ENCODE assay signal across 8 mouse cellular contexts in the genomic region with DNA sequence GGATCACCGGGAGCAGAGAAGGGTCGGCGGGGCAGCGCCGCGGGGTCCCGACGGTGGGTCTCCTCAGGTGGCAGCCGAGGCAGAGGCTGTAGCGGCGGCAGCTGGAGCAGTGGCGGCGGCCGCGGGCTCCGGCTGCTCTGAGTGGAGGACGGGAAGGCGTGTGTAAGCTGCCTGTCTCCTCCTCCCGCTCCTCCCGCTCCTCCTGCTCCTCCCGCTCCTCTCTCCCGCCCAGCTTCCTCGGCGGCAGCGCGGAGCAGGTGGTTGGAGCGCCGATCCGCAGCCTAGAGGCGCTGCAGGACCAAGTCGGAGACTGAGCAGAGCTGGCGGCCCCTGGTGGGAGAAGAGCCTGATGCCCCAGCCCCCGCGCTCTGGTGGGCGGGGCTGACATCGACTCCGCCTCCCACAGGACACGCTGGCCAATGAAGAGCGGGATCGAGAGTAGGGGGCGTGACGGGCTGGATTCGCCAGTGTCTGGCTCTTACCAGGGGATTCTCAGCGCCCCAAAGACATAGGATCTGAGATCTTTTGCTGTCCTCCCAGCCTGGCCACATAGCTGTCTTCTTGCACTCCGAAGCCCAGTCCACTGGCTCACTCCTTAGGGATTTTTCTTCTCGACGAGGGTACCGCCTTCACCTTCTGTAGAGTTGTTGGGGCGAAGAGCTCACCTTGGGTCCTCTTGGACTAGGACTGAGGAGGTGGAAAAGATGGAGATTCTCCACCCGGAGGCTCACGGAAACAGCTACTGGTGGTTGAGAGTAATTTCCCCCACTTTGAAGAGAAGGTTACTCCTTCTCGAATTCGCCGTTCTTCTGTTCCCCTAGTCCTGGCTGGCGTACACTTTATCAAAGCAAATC. TPM values are rescaled to one million over a fixed set of nuclear protein-coding genes. Genes with fewer than 3 reads are reported as not detected.
DNase-seq lines count a peak whose midpoint lies in the region; ATAC-seq and TF ChIP-seq lines count a peak whose summit lies in the region.

No protein-coding gene starts in this region.

- DNase-seq in adrenal gland, postnatal 14 days: peak; percentile 96
- DNase-seq in embryonic facial prominence, embryonic 11.5 days (ENCODE audit: low spot score): peak; percentile 97
- DNase-seq in gonadal fat pad, adult 2 months (ENCODE audit: low read depth): peak; percentile 78
- DNase-seq in left cerebral cortex, postnatal 36 days (ENCODE audit: low spot score in 2 of 2): peak; percentile 97
- peak; percentile 97 for DNase-seq in midbrain, embryonic 10.5 days (ENCODE audit: low spot score)
- DNase-seq in right cerebral cortex, postnatal 36 days (ENCODE audit: low spot score in 2 of 2): peak; percentile 96 to 97
- peak; percentile 97 for DNase-seq in urinary bladder, postnatal 4 days (ENCODE audit: low spot score in 2 of 2)

- no peak overlapping the region for H3K27ac ChIP-seq in embryonic facial prominence, embryonic 11.5 days (replicated peaks; ENCODE audit: low read depth, low read length)
- H3K27ac ChIP-seq in intestine, postnatal 0 days (ENCODE audit: low read depth, low read length): peak overlapping the region; percentile 73
- H3K27ac ChIP-seq in midbrain, embryonic 10.5 days (replicated peaks): peak overlapping the region; percentile 64

- intact Hi-C loops in left cerebral cortex, postnatal 36 days (cut with DNase I): loop anchor here (5.0 to 10.0 kb wide), 2 partner anchors 814 to 1022 kb away; no protein-coding TSS in a partner anchor

- peaks cover 3% of the 10 kb centered on the region; the same call in 1 of the 2 replicates for H3K27me3 ChIP-seq in embryonic facial prominence, embryonic 11.5 days (ENCODE audit: control insufficient read depth, insufficient read depth, low read length)
- no peaks in the 10 kb centered on the region for H3K27me3 ChIP-seq in intestine, postnatal 0 days (replicated peaks; ENCODE audit: control insufficient read depth, insufficient read depth, low read length)
- H3K27me3 ChIP-seq in midbrain, embryonic 10.5 days (ENCODE audit: low read depth, poor library complexity, severe bottlenecking): peaks cover 35% of the 10 kb centered on the region

- no peaks in the 10 kb centered on the region for H3K36me3 ChIP-seq in embryonic facial prominence, embryonic 11.5 days (replicated peaks; ENCODE audit: control insufficient read depth, insufficient read depth, low read depth, low read length)
- no peaks in the 10 kb centered on the region for H3K36me3 ChIP-seq in intestine, postnatal 0 days (ENCODE audit: control insufficient read depth, insufficient read depth)
- no peaks in the 10 kb centered on the region for H3K36me3 ChIP-seq in midbrain, embryonic 10.5 days

- no peaks in the 10 kb centered on the region for H3K9me3 ChIP-seq in embryonic facial prominence, embryonic 11.5 days (replicated peaks; ENCODE audit: control insufficient read depth, low read length)
- no peaks in the 10 kb centered on the region for H3K9me3 ChIP-seq in intestine, postnatal 0 days (ENCODE audit: control insufficient read depth)
- no peaks in the 10 kb centered on the region for H3K9me3 ChIP-seq in midbrain, embryonic 10.5 days (replicated peaks)

- H3K4me1 ChIP-seq in embryonic facial prominence, embryonic 11.5 days (ENCODE audit: control insufficient read depth, insufficient read depth, low read length): no peaks in the 10 kb centered on the region; the same call in 1 of the 2 replicates
- no peaks in the 10 kb centered on the region for H3K4me1 ChIP-seq in intestine, postnatal 0 days (replicated peaks; ENCODE audit: control insufficient read depth, insufficient read depth, low read length)
- H3K4me1 ChIP-seq in midbrain, embryonic 10.5 days: peaks cover 44% of the 10 kb centered on the region

- peak; percentile 100 for TF ChIP-seq CTCF in intestine, postnatal 0 days (IDR thresholded peaks at IDR 0.05; ENCODE audit: low read depth)

- peak overlapping the region; percentile 67 for H3K4me2 ChIP-seq in embryonic facial prominence, embryonic 11.5 days (ENCODE audit: low read depth, low read length)
- H3K4me2 ChIP-seq in intestine, postnatal 0 days (replicated peaks; ENCODE audit: low read depth): peak overlapping the region; percentile 89

- peak overlapping the region; percentile 53 for H3K4me3 ChIP-seq in embryonic facial prominence, embryonic 11.5 days (ENCODE audit: low read depth, low read length)
- H3K4me3 ChIP-seq in intestine, postnatal 0 days (ENCODE audit: low read depth, low read length): peak overlapping the region; percentile 66
- H3K4me3 ChIP-seq in midbrain, embryonic 10.5 days: peak overlapping the region; percentile 60

- WGBS in embryonic facial prominence, embryonic 11.5 days: under 1% methylated on average over 51 of the region's 55 CpGs
- WGBS in intestine, postnatal 0 days: under 1% methylated on average over 47 of the region's 55 CpGs
- 0% methylated on average over 54 of the region's 55 CpGs for WGBS in midbrain, embryonic 10.5 days

- peak; percentile 96 for ATAC-seq in embryonic facial prominence, embryonic 11.5 days (replicated peaks; ENCODE audit: insufficient number of reproducible peaks, low FRiP score, low TSS enrichment, low read depth)
- ATAC-seq in intestine, postnatal 0 days: peak; percentile 97

- H3K9ac ChIP-seq in embryonic facial prominence, embryonic 11.5 days (replicated peaks; ENCODE audit: low read length): peak overlapping the region; percentile 49
- peak overlapping the region; percentile 66 for H3K9ac ChIP-seq in intestine, postnatal 0 days (ENCODE audit: low read depth, low read length)

RNA-seq across cellular contexts. Expression of gene Alcam, which starts 0.8 kb away (rescaled TPM):
- total RNA-seq in adrenal gland, postnatal 14 days (2021): 37.9 and 43.7 TPM in 2 replicates
- polyA plus RNA-seq in embryonic facial prominence, embryonic 11.5 days (2014; fragmentation: Nextera tagmentation; extraction: Ambion mirVana): 28.1 and 32.8 TPM in 2 replicates
- polyA plus RNA-seq in gonadal fat pad, adult 2 months (2012; rRNA removed): 23.2 and 29.5 TPM in 2 replicates
- 10.3 and 11.0 TPM in 2 replicates for polyA plus RNA-seq in intestine, postnatal 0 days (2015; fragmentation: Nextera tagmentation; extraction: Ambion mirVana)
- total RNA-seq in left cerebral cortex, postnatal 36 days (2021): 100 to 1,000 TPM; 144 to 190 TPM
- 10.4 and 19.2 TPM in 2 replicates for polyA plus RNA-seq in midbrain, embryonic 10.5 days (2016; fragmentation: Nextera tagmentation; extraction: Ambion mirVana)
